Mouse (Mus musculus) heart, embryonic 14.5 days (tissue): ENCODE measurements around the gene Plod2. TPM values are rescaled to one million over a fixed set of nuclear protein-coding genes. Genes with fewer than 3 reads are reported as not detected.

Source experiments
- ATAC-seq: fragments of 200-750 bp; cut with Nextera tagmentation; 2 replicates; pipeline ENCODE4 v1.8.0; 2017; ENCODE audit warnings: low read depth, moderate TSS enrichment; ENCODE audit not compliant: insufficient number of reproducible peaks, insufficient read depth, low FRiP score
- H3K27ac ChIP-seq, 2 experiments: fragments of 200-500 bp in 1 of 2; fragments of 300-500 bp in 1 of 2; sonication (generic) in 1 of 2; replicated peaks in 1 of 2; 2 replicates each; pipeline ENCODE4 v1.5.1; 2012 to 2014; ENCODE audit warnings: low read depth in 2 of 2, low read length in 2 of 2, control low read depth in 1 of 2, mild to moderate bottlenecking in 1 of 2, mixed read lengths in 1 of 2; ENCODE audit not compliant: control insufficient read depth in 1 of 2, insufficient read depth in 1 of 2
- H3K27me3 ChIP-seq: fragments of 300-500 bp; sonication (generic); 2 replicates; pipeline ENCODE4 v1.6.1; 2014; ENCODE audit warnings: mild to moderate bottlenecking, low read length, control low read depth; ENCODE audit not compliant: control insufficient read depth, insufficient read depth
- H3K36me3 ChIP-seq: fragments of 300-500 bp; sonication (generic); 2 replicates; pipeline ENCODE4 v1.6.1; 2014; ENCODE audit warnings: mild to moderate bottlenecking, control low read depth, low read length, mixed read lengths; ENCODE audit not compliant: control insufficient read depth, insufficient read depth
- H3K4me1 ChIP-seq, 2 experiments: fragments of 200-500 bp in 1 of 2; fragments of 300-500 bp in 1 of 2; sonication (generic) in 1 of 2; 2 replicates each; pipeline ENCODE4 v1.6.1; 2012 to 2014; ENCODE audit warnings: low read length in 2 of 2, control low read depth in 1 of 2, mixed read lengths in 1 of 2; ENCODE audit not compliant: control insufficient read depth in 2 of 2, insufficient read depth in 2 of 2
- H3K4me2 ChIP-seq: fragments of 300-500 bp; sonication (generic); 2 replicates; pipeline ENCODE4 v1.6.1; 2014; ENCODE audit warnings: mild to moderate bottlenecking, low read length
- H3K4me3 ChIP-seq, 2 experiments: fragments of 200-500 bp in 1 of 2; fragments of 300-500 bp in 1 of 2; sonication (generic) in 1 of 2; 2 replicates each; pipeline ENCODE4 v1.5.1; 2012 to 2014; ENCODE audit warnings: low read length in 2 of 2, mild to moderate bottlenecking in 2 of 2, control low read depth in 1 of 2, low read depth in 1 of 2, moderate library complexity in 1 of 2; ENCODE audit not compliant: control insufficient read depth in 1 of 2, insufficient read depth in 1 of 2
- H3K9ac ChIP-seq: fragments of 300-500 bp; sonication (generic); 2 replicates; pipeline ENCODE4 v1.6.1; 2014; ENCODE audit warnings: mild to moderate bottlenecking, low read length
- H3K9me3 ChIP-seq: fragments of 300-500 bp; sonication (generic); 2 replicates; pipeline ENCODE4 v1.6.1; 2016; ENCODE audit warnings: low read length, control low read depth; ENCODE audit not compliant: control insufficient read depth
- whole genome bisulfite sequencing: fragments of 180-500 bp; shearing (Covaris S2); extraction: QIAGEN DNeasy Blood & Tissue Kit; methylation state at CpG from one replicate; pipeline ENCODE4 v1.1.7; 2014; 5-methylcytosine and 5-hydroxymethylcytosine counted together
- polyA plus RNA-seq: library from polyadenylated mRNA; unstranded; fragments of >200 nt; fragmentation: Nextera tagmentation; extraction: Ambion mirVana; gene quantifications from 2 replicates; pipeline ENCODE4 v1.2.1, GENCODE M21; 2014

Plod2 gene
- polyA plus RNA-seq, 1 experiment from 2014 or later: 35.1 TPM

GRCm38 (mm10) chr9:92621246-92621645, 79.2 kb downstream of the Plod2 start:
- H3K4me2 ChIP-seq: no peak overlapping the region
- no peak overlapping the region for H3K27ac ChIP-seq
- no peaks in the 10 kb centered on the region for H3K36me3 ChIP-seq
- H3K4me1 ChIP-seq: no peaks in the 10 kb centered on the region
- ATAC-seq: no peak
- H3K9ac ChIP-seq: no peak overlapping the region
- H3K4me3 ChIP-seq: no peak overlapping the region
- no peaks in the 10 kb centered on the region for H3K27me3 ChIP-seq
- 73% methylated on average over 3 of the region's 3 CpGs for WGBS
- no peaks in the 10 kb centered on the region for H3K9me3 ChIP-seq

DNA sequence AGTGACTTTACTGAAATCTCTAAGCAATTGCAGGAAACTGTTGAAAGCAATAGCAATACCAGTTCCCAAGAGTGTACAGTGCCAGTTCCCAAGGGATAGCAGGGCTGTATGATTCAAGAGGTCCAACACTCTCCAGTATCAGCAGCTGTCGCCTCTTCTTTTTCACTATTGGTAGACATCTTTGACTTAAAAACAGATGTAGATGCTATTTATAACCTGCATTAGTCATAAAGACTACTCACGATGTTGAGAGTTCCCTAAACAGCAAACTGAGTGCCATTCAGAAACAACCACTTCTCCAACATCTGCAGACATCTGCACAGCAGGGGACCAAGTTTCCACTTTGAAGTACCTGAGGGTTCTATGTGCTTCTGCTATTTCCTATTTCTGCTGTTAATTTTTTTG, 79.9 kb downstream of the Plod2 start:
- 29% methylated on average over 2 of the region's 2 CpGs for WGBS
- H3K4me1 ChIP-seq: no peaks in the 10 kb centered on the region
- no peak overlapping the region for H3K27ac ChIP-seq
- no peak overlapping the region for H3K9ac ChIP-seq
- H3K36me3 ChIP-seq: no peaks in the 10 kb centered on the region
- no peaks in the 10 kb centered on the region for H3K27me3 ChIP-seq
- ATAC-seq: no peak
- H3K4me3 ChIP-seq: no peak overlapping the region
- no peaks in the 10 kb centered on the region for H3K9me3 ChIP-seq
- no peak overlapping the region for H3K4me2 ChIP-seq

DNA sequence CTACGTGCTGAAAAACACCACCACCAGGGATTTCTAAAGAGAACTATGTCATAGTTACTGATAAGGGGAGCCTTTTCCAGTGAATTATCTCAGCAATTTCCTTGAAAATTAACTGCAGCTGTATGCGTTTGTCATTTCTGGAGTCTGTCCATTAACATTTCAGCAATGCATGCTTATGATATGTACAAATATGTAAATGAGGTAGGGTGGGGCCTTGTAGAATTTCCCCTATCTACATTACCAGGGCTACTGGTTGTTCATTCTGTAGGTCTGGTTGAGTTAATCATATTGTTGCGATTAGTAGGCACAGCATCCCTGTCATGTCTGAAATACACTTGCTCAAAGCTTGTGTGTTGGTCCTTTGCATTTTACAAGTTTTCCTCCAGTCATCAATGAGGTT, 92.8 kb downstream of the Plod2 start:
- H3K27me3 ChIP-seq: no peaks in the 10 kb centered on the region
- no peak for ATAC-seq
- no peak overlapping the region for H3K27ac ChIP-seq
- H3K4me1 ChIP-seq: no peaks in the 10 kb centered on the region
- no peak overlapping the region for H3K4me2 ChIP-seq
- WGBS: 62% methylated on average over 3 of the region's 3 CpGs
- no peaks in the 10 kb centered on the region for H3K36me3 ChIP-seq
- no peak overlapping the region for H3K4me3 ChIP-seq
- H3K9me3 ChIP-seq: peaks cover 3% of the 10 kb centered on the region; the same call in 1 of the 2 replicates
- H3K9ac ChIP-seq: no peak overlapping the region

- 86% methylated on average over 6 of the region's 6 CpGs for WGBS
- Histone ChIP-seq H3K27me3 (no peaks in the 10 kb centered on the region), H3K4me3 (no peak overlapping the region), H3K27ac (no peak overlapping the region), H3K4me2 (no peak overlapping the region), H3K9me3 (no peaks in the 10 kb centered on the region), H3K9ac (no peak overlapping the region), H3K36me3 (no peaks in the 10 kb centered on the region), H3K4me1 (no peaks in the 10 kb centered on the region)
- no peak for ATAC-seq
These were observed 97.3 kb downstream of the Plod2 start for GRCm38 (mm10) chr9:92639200-92639897.

DNA sequence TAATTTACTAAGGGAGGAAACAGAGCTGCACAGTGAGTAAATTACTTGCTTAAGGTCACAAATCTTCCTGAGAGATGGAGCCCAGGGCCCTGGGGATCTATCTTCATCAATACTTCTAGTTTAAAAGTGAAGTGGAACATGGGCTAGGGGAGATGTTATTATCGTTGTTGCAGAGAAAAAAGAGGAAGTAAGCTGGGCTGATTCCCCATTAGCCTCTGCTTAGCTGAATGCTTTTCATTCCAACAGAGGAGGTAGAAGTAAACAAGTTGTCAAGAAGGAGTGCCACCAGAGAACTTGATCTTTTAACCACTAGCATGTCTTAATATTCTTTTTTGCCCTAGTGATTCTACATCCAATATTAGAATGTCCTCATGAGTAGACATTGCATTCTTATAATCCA, 99.7 kb downstream of the Plod2 start:
- Histone ChIP-seq H3K9me3 (0 out of 2 replicates have a peak, but pooled peaks cover 3% of the 10 kb centered on the region), H3K36me3 (no peaks in the 10 kb centered on the region), H3K27ac (no peak overlapping the region), H3K4me3 (no peak overlapping the region), H3K27me3 (no peaks in the 10 kb centered on the region), H3K9ac (no peak overlapping the region), H3K4me1 (no peaks in the 10 kb centered on the region), H3K4me2 (no peak overlapping the region)
- WGBS: 50% methylated on average over 1 of the region's 1 CpGs
- no peak for ATAC-seq

Other genes with a start within 250 kb of the Plod2 start
- not detected in 2 replicates for gene 1700057G04Rik, start 232.8 kb upstream of the Plod2 start, polyA plus RNA-seq
- 5.4 and 5.6 TPM in 2 replicates for gene Plscr4, start 84.8 kb upstream of the Plod2 start, polyA plus RNA-seq